Mouse (Mus musculus) thymus, adult 2 months (tissue): ENCODE results near the gene Cdk1. TPM values are rescaled to one million over a fixed set of nuclear protein-coding genes. Genes with fewer than 3 reads are reported as not detected.

Experiments
- DNase-seq: peaks from one replicate; pipeline ENCODE4 v3.0.0; 2021
- H3K27ac ChIP-seq: fragments of 200-500 bp; 2 replicates; pipeline ENCODE4 v1.5.1; 2012; ENCODE audit warnings: low read length, control low read depth; ENCODE audit not compliant: control insufficient read depth, insufficient read depth
- H3K27me3 ChIP-seq: fragments of 200-500 bp; 2 replicates; pipeline ENCODE4 v1.6.1; 2012; ENCODE audit warnings: mild to moderate bottlenecking, low read length, moderate library complexity, mixed read lengths; ENCODE audit not compliant: control insufficient read depth, insufficient read depth
- H3K36me3 ChIP-seq: fragments of 200-500 bp; 2 replicates; pipeline ENCODE4 v1.6.1; 2012; ENCODE audit warnings: mild to moderate bottlenecking, low read length, moderate library complexity; ENCODE audit not compliant: control insufficient read depth, insufficient read depth
- H3K4me1 ChIP-seq: fragments of 200-500 bp; replicated peaks from 2 replicates; pipeline ENCODE4 v1.6.1; 2012; ENCODE audit warnings: low read length; ENCODE audit not compliant: control insufficient read depth, insufficient read depth
- H3K4me3 ChIP-seq: fragments of 200-500 bp; 2 replicates; pipeline ENCODE4 v1.5.1; 2012; ENCODE audit warnings: mild to moderate bottlenecking, low read length, control low read depth, moderate library complexity; ENCODE audit not compliant: control insufficient read depth, insufficient read depth
- CTCF ChIP-seq: fragments of 200-500 bp; IDR thresholded peaks from 2 replicates; pipeline ENCODE4 v1.5.1; 2012; ENCODE audit warnings: mild to moderate bottlenecking, control low read depth, low read length, moderate library complexity, borderline replicate concordance; ENCODE audit not compliant: control insufficient read depth, poor library complexity, insufficient read depth; ENCODE audit errors: extremely low read depth
- POLR2A ChIP-seq: fragments of 200-500 bp; IDR thresholded peaks from 2 replicates; pipeline ENCODE4 v1.6.1; 2012; ENCODE audit warnings: mild to moderate bottlenecking, low read length, control low read depth, moderate library complexity; ENCODE audit not compliant: control insufficient read depth, poor library complexity, insufficient read depth; ENCODE audit errors: extremely low read depth
- WGBS: fragments of 180-500 bp; shearing (Covaris S2); methylation state at CpG from one replicate; pipeline ENCODE4 v1.1.7; 2018; 5-methylcytosine and 5-hydroxymethylcytosine counted together
- polyA plus RNA-seq: library from polyadenylated mRNA; depleted of rRNA; stranded (reverse); fragments of >200 nt; gene quantifications from 2 replicates; pipeline ENCODE4 v1.2.3, GENCODE M21; 2012

The Cdk1 gene
- polyA plus RNA-seq, 1 experiment = 131 TPM

DNA sequence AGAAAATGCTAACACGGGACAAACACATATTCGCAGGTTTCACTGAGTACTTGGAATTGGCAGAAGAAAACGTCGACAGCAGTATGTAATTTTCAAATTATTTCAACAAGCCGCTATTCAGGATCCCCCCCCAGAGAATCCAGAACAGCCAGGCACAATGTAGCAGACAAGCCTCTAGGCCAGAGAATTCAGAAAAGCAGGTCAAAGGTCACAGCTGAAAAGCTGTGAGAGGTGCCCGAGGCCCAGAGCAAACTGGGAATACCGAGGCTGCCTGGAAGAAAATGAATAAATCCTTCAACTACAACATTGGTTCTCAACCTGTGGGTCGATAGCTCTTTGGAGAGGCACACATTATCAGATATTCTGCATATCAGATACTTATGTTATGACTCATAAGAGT lies 4.5 kb downstream of the Cdk1 start:
- Histone ChIP-seq H3K4me1 (peaks cover 21% of the 10 kb centered on the region), H3K27me3 (no peaks in the 10 kb centered on the region), H3K27ac (no peak overlapping the region), H3K4me3 (no peak overlapping the region), H3K36me3 (peaks cover 64% of the 10 kb centered on the region)
- TF ChIP-seq CTCF (no peak), POLR2A (no peak)
- no peak for DNase-seq
- 94% methylated on average over 8 of the region's 8 CpGs for WGBS

DNA sequence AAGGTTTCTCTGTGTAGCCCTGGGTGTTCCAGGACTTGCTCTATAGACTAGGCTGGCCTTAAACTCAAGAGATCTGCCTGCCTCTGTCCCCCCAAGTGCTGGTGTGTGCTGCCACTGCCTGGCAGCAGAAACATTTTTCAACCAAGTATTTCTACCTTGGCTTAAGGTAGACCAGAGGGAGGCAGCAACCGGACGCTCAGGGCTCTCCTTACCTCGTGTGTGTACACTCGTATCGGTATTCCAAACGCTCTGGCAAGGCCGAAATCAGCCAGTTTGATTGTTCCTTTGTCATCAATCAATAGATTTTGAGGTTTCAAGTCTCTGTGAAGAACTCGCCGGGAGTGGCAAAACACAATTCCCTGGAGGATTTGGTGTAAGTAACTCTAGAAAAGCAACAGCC lies 10.4 kb downstream of the Cdk1 start:
- Histone ChIP-seq H3K4me1 (no peaks in the 10 kb centered on the region), H3K36me3 (peaks cover 96% of the 10 kb centered on the region), H3K27ac (no peak overlapping the region), H3K4me3 (no peak overlapping the region), H3K27me3 (no peaks in the 10 kb centered on the region)
- TF ChIP-seq CTCF = no peak
- TF ChIP-seq POLR2A = no peak
- no peak for DNase-seq
- WGBS = 97% methylated on average over 9 of the region's 9 CpGs

DNA sequence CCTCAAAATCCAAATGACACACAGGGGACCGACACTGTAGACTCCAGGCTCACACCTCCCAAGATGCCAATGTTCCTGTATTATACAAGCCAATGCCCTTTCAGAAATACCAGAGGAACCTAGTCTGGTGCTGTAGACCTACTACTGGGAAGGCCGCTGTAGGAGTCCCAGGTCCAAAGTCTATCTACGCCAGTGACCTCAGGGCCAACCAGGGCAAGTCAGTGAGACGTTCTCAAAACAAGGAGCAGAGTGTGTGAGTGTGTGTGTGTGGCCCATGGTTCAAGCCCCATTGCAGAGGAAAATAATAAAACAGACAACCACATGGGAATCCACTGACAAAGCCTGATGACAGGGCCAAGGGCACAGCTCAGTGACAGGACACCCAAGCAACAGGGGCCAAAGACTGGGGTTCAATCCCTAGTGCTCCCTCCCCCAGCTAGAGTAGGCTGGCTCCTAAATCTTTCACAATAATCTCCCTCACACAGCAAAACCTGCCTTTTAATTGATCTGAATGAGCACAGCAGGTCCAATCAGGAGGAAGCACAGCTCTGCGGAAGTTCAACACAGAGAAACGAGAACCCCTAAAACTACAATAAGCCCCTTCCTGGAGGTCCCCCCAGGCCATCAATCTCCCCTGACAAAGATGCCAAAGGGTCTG lies 11.0 kb downstream of the Cdk1 start:
- Histone ChIP-seq H3K27ac (no peak overlapping the region), H3K27me3 (no peaks in the 10 kb centered on the region), H3K4me3 (no peak overlapping the region), H3K4me1 (no peaks in the 10 kb centered on the region), H3K36me3 (peaks cover 96% of the 10 kb centered on the region)
- TF ChIP-seq CTCF (no peak), POLR2A (no peak)
- DNase-seq = no peak
- WGBS = 94% methylated on average over 6 of the region's 6 CpGs

DNA sequence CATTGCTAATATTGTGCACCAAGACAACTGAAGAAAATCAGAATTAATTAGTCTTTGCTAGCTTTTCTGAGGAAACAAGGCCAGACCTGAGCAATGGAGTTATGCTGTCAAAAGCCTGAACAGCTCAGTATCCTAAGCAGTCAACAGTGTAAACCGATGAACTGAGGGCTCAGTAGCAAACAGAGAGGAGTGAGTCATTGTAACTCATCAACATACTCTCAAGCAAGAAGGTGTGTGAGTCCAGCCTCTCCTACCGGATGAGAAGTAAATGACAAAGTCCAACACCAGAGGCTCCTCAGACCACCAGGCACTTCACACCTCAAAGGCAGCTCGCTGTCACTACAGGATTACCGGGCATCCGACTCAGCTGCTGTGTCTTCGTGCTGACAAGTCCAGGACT lies 12.7 kb downstream of the Cdk1 start:
- Histone ChIP-seq H3K4me3 (no peak overlapping the region), H3K36me3 (peaks cover 96% of the 10 kb centered on the region)

DNA sequence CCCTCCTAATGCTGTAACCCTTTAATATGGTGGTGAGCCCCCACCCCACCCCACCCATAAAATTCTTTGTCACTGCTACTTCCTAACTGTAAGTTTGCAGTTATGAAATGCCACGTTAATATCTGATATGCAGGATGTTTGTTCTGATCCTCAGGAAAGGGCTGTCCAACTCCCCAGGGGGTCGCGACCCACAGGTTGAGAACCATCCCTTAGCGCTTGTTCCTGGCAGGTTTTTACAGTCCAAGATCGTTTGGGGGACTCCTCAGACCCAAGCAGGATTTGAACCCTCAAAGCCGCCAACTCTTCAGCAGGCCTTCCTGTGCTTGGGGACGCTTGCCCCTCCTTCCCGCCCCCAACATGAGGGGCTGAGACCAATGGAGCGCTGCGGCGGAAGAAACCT lies 16.5 kb downstream of the Cdk1 start:
- 97% methylated on average over 11 of the region's 11 CpGs for WGBS
- peaks cover 68% of the 10 kb centered on the region for H3K36me3 ChIP-seq
- no peak for TF ChIP-seq POLR2A
- no peak for TF ChIP-seq CTCF

More for the DNA sequence above, 12.7 kb downstream of the Cdk1 start:
- DNase-seq = no peak
- TF ChIP-seq CTCF (no peak), POLR2A (no peak)
- no peaks in the 10 kb centered on the region for H3K27me3 ChIP-seq
- 98% methylated on average over 6 of the region's 6 CpGs for WGBS
- no peaks in the 10 kb centered on the region for H3K4me1 ChIP-seq
- no peak overlapping the region for H3K27ac ChIP-seq

DNA sequence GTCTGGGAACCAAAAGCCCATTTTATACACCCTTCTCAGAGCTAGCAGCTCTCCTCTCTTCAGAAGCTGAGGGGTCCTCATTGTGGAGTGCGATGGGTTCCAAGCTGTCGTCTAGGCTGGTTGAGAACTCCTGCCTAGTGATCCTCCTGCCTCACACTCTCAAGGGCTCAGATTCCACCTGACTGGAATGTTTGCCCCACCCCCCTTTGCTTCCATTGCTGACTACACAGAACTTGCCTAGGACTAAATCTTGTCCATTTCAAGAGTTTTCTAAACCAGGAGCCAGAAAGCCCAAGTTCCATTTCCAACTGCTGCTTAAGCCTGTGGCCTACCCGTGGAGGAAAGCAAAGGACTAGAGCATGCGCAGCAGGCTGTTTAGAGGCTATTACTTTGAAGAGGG lies 17.1 kb downstream of the Cdk1 start:
- Histone ChIP-seq H3K27me3 (no peaks in the 10 kb centered on the region), H3K27ac (no peak overlapping the region), H3K4me1 (no peaks in the 10 kb centered on the region), H3K4me3 (no peak overlapping the region), H3K36me3 (peaks cover 62% of the 10 kb centered on the region)
- no peak for DNase-seq
- TF ChIP-seq POLR2A (no peak), CTCF (no peak)
- WGBS = 97% methylated on average over 4 of the region's 4 CpGs

More for the DNA sequence above, 16.5 kb downstream of the Cdk1 start:
- H3K27ac ChIP-seq = no peak overlapping the region
- no peaks in the 10 kb centered on the region for H3K4me1 ChIP-seq
- no peak overlapping the region for H3K4me3 ChIP-seq
- H3K27me3 ChIP-seq = no peaks in the 10 kb centered on the region
- no peak for DNase-seq

DNA sequence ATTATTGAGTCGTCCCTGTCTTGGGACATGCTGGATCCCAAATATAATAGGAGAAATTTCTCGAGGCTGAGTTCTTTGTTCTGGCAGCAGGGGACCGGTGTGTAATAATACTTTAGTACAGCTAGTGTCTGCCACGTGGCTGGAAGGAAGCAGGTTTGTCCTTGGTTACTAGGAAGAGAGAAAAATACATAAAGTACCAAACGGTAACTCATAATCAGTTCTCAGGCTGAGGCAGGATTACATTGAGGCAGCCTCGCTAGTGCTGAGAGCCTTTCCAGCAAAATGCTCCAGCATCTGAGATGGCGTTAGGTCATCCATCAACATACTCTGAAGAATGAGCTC lies 17.6 kb downstream of the Cdk1 start:
- no peak for DNase-seq
- peaks cover 58% of the 10 kb centered on the region for H3K36me3 ChIP-seq
- no peak overlapping the region for H3K27ac ChIP-seq
- no peaks in the 10 kb centered on the region for H3K4me1 ChIP-seq
- no peaks in the 10 kb centered on the region for H3K27me3 ChIP-seq
- TF ChIP-seq CTCF (no peak), POLR2A (no peak)
- 92% methylated on average over 7 of the region's 7 CpGs for WGBS
- H3K4me3 ChIP-seq = no peak overlapping the region
